Mouse (Mus musculus) CH12.LX (cell line): ENCODE results near the gene Lin7c. TPM values are rescaled to one million over a fixed set of nuclear protein-coding genes. Genes with fewer than 3 reads are reported as not detected.

Source experiments
- DNase-seq: peaks from one replicate; pipeline ENCODE4 v3.0.0-alpha.2; 2013; ENCODE audit errors: extremely low read depth
- H3K27ac ChIP-seq: 2 replicates; pipeline ENCODE4 v1.5.1; 2012; ENCODE audit warnings: low read depth, mild to moderate bottlenecking, control low read depth, moderate library complexity; ENCODE audit not compliant: insufficient read depth
- H3K27me3 ChIP-seq: replicated peaks from 2 replicates; pipeline ENCODE3; 2012; ENCODE audit warnings: inconsistent platforms
- H3K36me3 ChIP-seq, 2 experiments: replicated peaks in 1 of 2; 2 replicates each; pipeline versions ENCODE3 to v1.6.1; 2012; ENCODE audit warnings: inconsistent platforms in 1 of 2, low read length in 1 of 2, mild to moderate bottlenecking in 1 of 2, mixed read lengths in 1 of 2, moderate library complexity in 1 of 2; ENCODE audit not compliant: control insufficient read depth in 1 of 2, insufficient read depth in 1 of 2
- H3K4me1 ChIP-seq, 2 experiments: 2 replicates each; pipeline ENCODE4 v1.6.1; 2012; ENCODE audit warnings: inconsistent platforms in 1 of 2, moderate library complexity in 1 of 2; ENCODE audit not compliant: insufficient read depth in 2 of 2, control insufficient read depth in 1 of 2
- H3K4me2 ChIP-seq: 2 replicates; pipeline ENCODE4 v1.6.1; 2012; ENCODE audit warnings: low read depth, mild to moderate bottlenecking, control low read depth; ENCODE audit not compliant: poor library complexity, insufficient read depth, severe bottlenecking
- H3K4me3 ChIP-seq, 3 experiments: fragments of 150-350 bp in 1 of 3; sonication (generic) in 1 of 3; replicated peaks in 1 of 3; 2 replicates each; pipeline versions ENCODE3 to v1.5.1; 2011 to 2012; ENCODE audit warnings: low read depth in 2 of 3, low read length in 2 of 3, mild to moderate bottlenecking in 2 of 3, moderate library complexity in 2 of 3, control low read depth in 1 of 3, improper control_type of control experiment in 1 of 3, inconsistent platforms in 1 of 3, mixed read lengths in 1 of 3; ENCODE audit not compliant: poor library complexity in 1 of 3
- H3K79me2 ChIP-seq: replicated peaks from 2 replicates; pipeline ENCODE4 v1.6.1; 2012; ENCODE audit warnings: mild to moderate bottlenecking, moderate library complexity; ENCODE audit not compliant: control insufficient read depth, poor library complexity, insufficient read depth, severe bottlenecking; ENCODE audit errors: extremely low read depth
- H3K9ac ChIP-seq: 2 replicates; pipeline ENCODE4 v1.6.1; 2012; ENCODE audit warnings: low read depth, mild to moderate bottlenecking, control low read depth, moderate library complexity; ENCODE audit not compliant: insufficient read depth
- H3K9me3 ChIP-seq: replicated peaks from 2 replicates; pipeline ENCODE3; 2012; ENCODE audit warnings: low read length, inconsistent platforms, mixed read lengths
- BHLHE40 ChIP-seq: IDR thresholded peaks from 2 replicates; pipeline ENCODE4 v1.6.1; 2011; ENCODE audit warnings: mild to moderate bottlenecking, low read depth, low read length, improper control_type of control experiment
- CHD1 ChIP-seq: IDR thresholded peaks from 2 replicates; pipeline ENCODE4 v1.6.1; 2012; ENCODE audit warnings: low read depth, low read length, improper control_type of control experiment, inconsistent platforms
- CHD2 ChIP-seq: IDR thresholded peaks from 2 replicates; pipeline ENCODE4 v1.6.1; 2011; ENCODE audit warnings: low read length, improper control_type of control experiment
- CTCF ChIP-seq, 2 experiments: IDR thresholded peaks in 1 of 2; conservative IDR thresholded peaks in 1 of 2; 2 replicates each; pipeline ENCODE4 v1.5.1; 2011 to 2012; ENCODE audit warnings: low read depth in 2 of 2, low read length in 2 of 2, improper control_type of control experiment in 1 of 2, inconsistent platforms in 1 of 2, mild to moderate bottlenecking in 1 of 2, moderate library complexity in 1 of 2
- EP300 ChIP-seq: IDR thresholded peaks from 2 replicates; pipeline ENCODE4 v1.6.1; 2011; ENCODE audit warnings: low read length, improper control_type of control experiment
- ETS1 ChIP-seq: conservative IDR thresholded peaks from 2 replicates; pipeline ENCODE4 v1.6.1; 2012; ENCODE audit warnings: low read depth, mild to moderate bottlenecking, inconsistent platforms, low read length, improper control_type of control experiment, moderate library complexity
- IRF4 ChIP-seq: IDR thresholded peaks from 2 replicates; pipeline ENCODE4 v1.6.1; 2014; ENCODE audit warnings: low read depth, mild to moderate bottlenecking, inconsistent platforms, low read length, improper control_type of control experiment
- MAFK ChIP-seq: IDR thresholded peaks from 2 replicates; pipeline ENCODE4 v1.6.1; 2011; ENCODE audit warnings: low read length, improper control_type of control experiment; ENCODE audit not compliant: insufficient replicate concordance
- MAX ChIP-seq: IDR thresholded peaks from 2 replicates; pipeline ENCODE4 v1.6.1; 2011; ENCODE audit warnings: low read length, improper control_type of control experiment
- MAZ ChIP-seq: IDR thresholded peaks from 2 replicates; pipeline ENCODE4 v1.6.1; 2012; ENCODE audit warnings: low read depth, mild to moderate bottlenecking, inconsistent platforms, low read length, improper control_type of control experiment, moderate library complexity
- MEF2A ChIP-seq: IDR thresholded peaks from 2 replicates; pipeline ENCODE4 v1.6.1; 2014; ENCODE audit warnings: low read depth, mild to moderate bottlenecking, inconsistent platforms, low read length, improper control_type of control experiment, borderline replicate concordance
- PAX5 ChIP-seq: IDR thresholded peaks from 2 replicates; pipeline ENCODE4 v1.6.1; 2012; ENCODE audit warnings: low read length, inconsistent platforms, mixed read lengths
- RAD21 ChIP-seq: IDR thresholded peaks from 2 replicates; pipeline ENCODE4 v1.6.1; 2011; ENCODE audit warnings: low read depth, mild to moderate bottlenecking, low read length, improper control_type of control experiment, moderate library complexity
- RCOR1 ChIP-seq: conservative IDR thresholded peaks from 2 replicates; pipeline ENCODE4 v1.6.1; 2012; ENCODE audit warnings: low read depth, mild to moderate bottlenecking, inconsistent platforms, low read length, improper control_type of control experiment
- TBP ChIP-seq: conservative IDR thresholded peaks from 2 replicates; pipeline ENCODE4 v1.6.1; 2011; ENCODE audit warnings: low read depth, low read length, improper control_type of control experiment
- TCF12 ChIP-seq: IDR thresholded peaks from 2 replicates; pipeline ENCODE4 v1.6.1; 2014; ENCODE audit warnings: low read depth, mild to moderate bottlenecking, inconsistent platforms, low read length, improper control_type of control experiment
- UBTF ChIP-seq: IDR thresholded peaks from 2 replicates; pipeline ENCODE4 v1.6.1; 2012; ENCODE audit warnings: low read depth, mild to moderate bottlenecking, inconsistent platforms, low read length, improper control_type of control experiment, moderate library complexity
- USF1 ChIP-seq: IDR thresholded peaks from 2 replicates; pipeline ENCODE4 v1.6.1; 2014; ENCODE audit warnings: low read depth, mild to moderate bottlenecking, inconsistent platforms, low read length, improper control_type of control experiment
- USF2 ChIP-seq: conservative IDR thresholded peaks from 2 replicates; pipeline ENCODE4 v1.6.1; 2011; ENCODE audit warnings: low read depth, low read length, improper control_type of control experiment
- ZC3H11A ChIP-seq: IDR thresholded peaks from 2 replicates; pipeline ENCODE4 v1.6.1; 2012; ENCODE audit warnings: low read depth, mild to moderate bottlenecking, inconsistent platforms, low read length, improper control_type of control experiment
- ZKSCAN1 ChIP-seq: IDR thresholded peaks from 2 replicates; pipeline ENCODE4 v1.6.1; 2012; ENCODE audit warnings: low read depth, inconsistent platforms, low read length, improper control_type of control experiment, borderline replicate concordance
- dilution Hi-C: fragments of 300-500 bp; cut with MboI; formaldehyde crosslinking; loops from 2 replicates; pipeline ENCODE4 v1.14.3; 2020; ENCODE audit warnings: low sequenced_read_pairs; ENCODE audit not compliant: extremely low pct_unique_long_range_greater_than_20kb, extremely low pct_ligation_motif_present
- in situ Hi-C: fragments of 300-500 bp; cut with MboI; formaldehyde crosslinking; loops from 3 replicates; pipeline ENCODE4 v1.14.3; 2019; ENCODE audit warnings: low sequenced_read_pairs, low pct_ligation_motif_present, low pct_unique_long_range_greater_than_20kb, mixed read lengths
- polyA plus RNA-seq: library from polyadenylated mRNA; unstranded; fragments of >175 nt; gene quantifications from 2 replicates; pipeline ENCODE4 v1.2.1, GENCODE M21; 2012; ENCODE audit warnings: low read depth; ENCODE audit not compliant: insufficient read length
- total RNA-seq, 2 experiments: library from RNA; depleted of rRNA; stranded (reverse); fragments of 300-350 nt in 1 of 2; fragments of >200 nt in 1 of 2; gene quantifications; 2 replicates each; pipeline ENCODE4 v1.2.3; 2012 to 2014

Gene Lin7c
- total and polyA plus RNA-seq, 3 experiments: 29.7 to 75.0 (median 52.3) TPM

DNA sequence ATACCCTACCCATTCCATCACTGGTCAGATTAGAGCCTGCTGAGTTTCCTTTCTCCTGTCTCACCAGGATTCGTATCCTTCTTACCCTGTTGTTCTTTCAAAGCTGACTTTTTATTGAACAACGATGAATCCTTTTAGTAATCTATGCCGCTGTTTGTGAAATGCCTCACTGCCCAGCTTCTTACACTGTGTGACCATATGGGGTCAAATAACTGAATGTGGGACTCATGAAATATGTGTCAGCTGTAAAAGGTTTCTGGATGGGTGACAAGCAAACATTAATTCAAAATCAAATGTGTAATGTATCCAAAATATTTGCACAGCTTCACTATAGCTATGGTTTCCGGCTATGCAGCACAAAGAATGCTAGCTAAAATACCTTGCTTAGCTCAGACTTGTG is 54.9 kb downstream of the Lin7c start:
- Histone ChIP-seq H3K9me3 (no peaks in the 10 kb centered on the region), H3K27me3 (no peaks in the 10 kb centered on the region)
- TF ChIP-seq ZKSCAN1: no peak
- no peak for TF ChIP-seq BHLHE40
- no peak for TF ChIP-seq RCOR1
- no peak for TF ChIP-seq TBP
- no peak for TF ChIP-seq USF1
- TF ChIP-seq CHD2: no peak
- TF ChIP-seq TCF12: no peak
- TF ChIP-seq PAX5: no peak
- TF ChIP-seq ZC3H11A: no peak
- TF ChIP-seq MAZ: no peak
- TF ChIP-seq, all 38 proteins: peak for 0
- Histone ChIP-seq H3K36me3 (peaks cover 0 to 2% of the 10 kb centered on the region in 2 experiments), H3K27ac (no peak overlapping the region), H3K4me1 (peaks cover 0 to 6% of the 10 kb centered on the region in 2 experiments; a peak in 2 of 4 replicates), H3K9ac (no peak overlapping the region), H3K4me2 (no peak overlapping the region), H3K4me3 (no peak overlapping the region), H3K79me2 (no peaks in the 10 kb centered on the region)
- dilution Hi-C loops: no loop called here
- no peak for DNase-seq
- in situ Hi-C loops: no loop called here

DNA sequence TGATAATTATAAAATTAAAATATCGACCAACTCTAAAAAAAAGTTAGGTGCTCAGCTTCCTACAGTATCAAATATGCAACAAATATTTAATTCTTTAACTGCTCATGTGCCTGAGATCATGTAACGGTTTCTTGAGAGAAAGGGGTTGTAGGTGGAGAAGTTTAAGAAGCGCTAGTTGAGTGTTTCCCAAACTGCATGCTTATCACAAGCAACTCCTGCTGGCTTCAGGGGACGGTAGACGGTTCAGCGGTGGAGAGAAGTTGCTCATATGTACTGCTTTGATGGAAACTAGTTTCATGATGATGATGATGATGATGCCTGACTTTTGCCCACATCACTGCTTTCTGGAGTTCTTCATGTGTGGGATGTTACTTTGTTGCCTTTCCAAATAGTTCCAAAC is 55.8 kb downstream of the Lin7c start:
- H3K4me1 ChIP-seq: peaks cover 0 to 15% of the 10 kb centered on the region in 2 experiments; a peak in 2 of 4 replicates
- DNase-seq: no peak
- TF ChIP-seq BHLHE40 (no peak), ZKSCAN1 (no peak), RAD21 (no peak), ETS1 (no peak), TBP (no peak), TCF12 (no peak), MAZ (no peak), MAX (no peak), MEF2A (no peak), CTCF (conservative IDR thresholded peaks at IDR 0.05 in 1 of 2, IDR thresholded peaks at IDR 0.05 in 1 of 2; ENCODE audit: low read depth in 2 of 2, low read length in 2 of 2) (no peak), IRF4 (no peak), UBTF (no peak), USF2 (no peak), ZC3H11A (no peak), CHD1 (no peak), USF1 (no peak), EP300 (no peak), MAFK (no peak)
- TF ChIP-seq, all 38 proteins: peak for 0
- H3K36me3 ChIP-seq: peaks cover 0 to 2% of the 10 kb centered on the region in 2 experiments
- H3K4me3 ChIP-seq: no peak overlapping the region
- no peak overlapping the region for H3K9ac ChIP-seq
- dilution Hi-C loops (no loop called here), in situ Hi-C loops (no loop called here)
- H3K4me2 ChIP-seq: no peak overlapping the region
- no peaks in the 10 kb centered on the region for H3K27me3 ChIP-seq
- H3K79me2 ChIP-seq: no peaks in the 10 kb centered on the region
- H3K9me3 ChIP-seq: no peaks in the 10 kb centered on the region
- no peak overlapping the region for H3K27ac ChIP-seq
